Mouse (Mus musculus): Measurements from ENCODE around the gene Tepsin. TPM values are rescaled to one million over a fixed set of nuclear protein-coding genes. Genes with fewer than 3 reads are reported as not detected.

The Tepsin gene
- 3.5 TPM for polyA plus RNA-seq (2014; fragmentation: Illumina TruSeq; extraction: RNeasy Lipid Tissue Mini Kit (QIAGEN cat#74804); ENCODE audit: low replicate concordance)

GRCm38 (mm10) chr11:120098588-120099511, at the start of gene Tepsin, which contains the start of gene Ndufaf8:
TSS of gene Tepsin (minus strand) at chr11:120098731.
TSS of gene Ndufaf8 (plus strand) at chr11:120098928.

GRCm38 (mm10) chr11:120086702-120087152, 11.8 kb downstream of the Tepsin start, which contains the start of gene Cep131:
TSS of gene Cep131 (minus strand) at chr11:120086827.

DNA sequence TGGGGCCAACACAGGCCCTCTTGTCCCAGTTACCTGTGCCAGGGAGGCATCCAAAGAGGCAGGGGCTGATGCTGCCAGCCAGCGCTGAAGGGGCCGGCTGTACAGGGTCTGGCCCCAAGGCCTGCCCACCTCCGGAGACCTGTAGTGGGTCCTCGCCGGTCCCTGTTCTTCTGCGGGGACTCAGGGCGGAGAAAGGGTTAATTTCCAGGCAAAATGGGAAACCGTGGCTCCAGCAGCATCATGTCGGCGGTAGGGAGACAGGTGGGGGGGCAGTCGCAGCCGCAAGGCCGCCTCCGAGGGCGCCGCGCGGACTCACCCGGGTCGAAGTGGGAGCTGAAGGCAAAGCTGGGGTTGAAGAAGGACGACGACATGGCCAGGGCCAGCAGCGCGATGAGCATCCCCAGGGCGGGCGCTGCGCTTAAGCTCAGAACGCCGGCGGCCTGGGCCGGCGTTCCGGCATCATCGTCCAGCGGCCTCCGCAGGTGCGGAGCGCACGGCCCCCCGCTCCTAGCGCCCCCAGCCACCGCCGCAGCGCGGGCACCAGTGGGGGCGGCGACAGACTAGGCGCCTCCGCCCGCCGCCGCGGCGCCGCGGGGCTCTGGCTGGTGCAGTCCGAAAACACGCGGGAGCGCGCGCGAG, 51.9 kb downstream of the Tepsin start, which contains the start of gene Aatk:
TSS of gene Aatk (minus strand) at position 615 of the 639 bp plus-strand sequence.

Other genes starting within 250 kb of the Tepsin start
- gene Chmp6, start 185.3 kb downstream of the Tepsin start, polyA plus RNA-seq (2014; fragmentation: Illumina TruSeq; extraction: RNeasy Lipid Tissue Mini Kit (QIAGEN cat#74804); ENCODE audit: low replicate concordance) = 1.0 TPM
- 0.59 TPM for gene Baiap2, start 156.0 kb downstream of the Tepsin start, polyA plus RNA-seq (2014; fragmentation: Illumina TruSeq; extraction: RNeasy Lipid Tissue Mini Kit (QIAGEN cat#74804); ENCODE audit: low replicate concordance)
- gene Aatk, start 51.6 kb downstream of the Tepsin start, polyA plus RNA-seq (2014; fragmentation: Illumina TruSeq; extraction: RNeasy Lipid Tissue Mini Kit (QIAGEN cat#74804); ENCODE audit: low replicate concordance) = 0.11 TPM
- gene Cep131, start 11.9 kb downstream of the Tepsin start, polyA plus RNA-seq (2014; fragmentation: Illumina TruSeq; extraction: RNeasy Lipid Tissue Mini Kit (QIAGEN cat#74804); ENCODE audit: low replicate concordance) = not detected
- gene Ndufaf8, start 197 bp upstream of the Tepsin start, polyA plus RNA-seq (2014; fragmentation: Illumina TruSeq; extraction: RNeasy Lipid Tissue Mini Kit (QIAGEN cat#74804); ENCODE audit: low replicate concordance) = 2.3 TPM
- gene Slc38a10, start 52.6 kb upstream of the Tepsin start, polyA plus RNA-seq (2014; fragmentation: Illumina TruSeq; extraction: RNeasy Lipid Tissue Mini Kit (QIAGEN cat#74804); ENCODE audit: low replicate concordance) = 0.74 TPM
- gene Bahcc1, start 134.2 kb upstream of the Tepsin start, polyA plus RNA-seq (2014; fragmentation: Illumina TruSeq; extraction: RNeasy Lipid Tissue Mini Kit (QIAGEN cat#74804); ENCODE audit: low replicate concordance) = 0.89 TPM
- gene Actg1, start 249.8 kb upstream of the Tepsin start, polyA plus RNA-seq (2014; fragmentation: Illumina TruSeq; extraction: RNeasy Lipid Tissue Mini Kit (QIAGEN cat#74804); ENCODE audit: low replicate concordance) = 737 TPM

All from small intestine, adult 10 weeks (tissue).